Mouse (Mus musculus): ENCODE data around the gene Arhgef6. TPM values are rescaled to one million over a fixed set of nuclear protein-coding genes. Genes with fewer than 3 reads are reported as not detected.
A peak's percentile ranks its signal among the peaks of the same experiment; 100 is the strongest.

Arhgef6 gene
- total RNA-seq (2021): 10 to 100 TPM; 30.8 to 41.4 TPM
- long read RNA-seq, partial matches to known transcripts: 0 of 2 reads
- long read RNA-seq, other reads (novel, unspliced or antisense): 2 of 2 reads

DNA sequence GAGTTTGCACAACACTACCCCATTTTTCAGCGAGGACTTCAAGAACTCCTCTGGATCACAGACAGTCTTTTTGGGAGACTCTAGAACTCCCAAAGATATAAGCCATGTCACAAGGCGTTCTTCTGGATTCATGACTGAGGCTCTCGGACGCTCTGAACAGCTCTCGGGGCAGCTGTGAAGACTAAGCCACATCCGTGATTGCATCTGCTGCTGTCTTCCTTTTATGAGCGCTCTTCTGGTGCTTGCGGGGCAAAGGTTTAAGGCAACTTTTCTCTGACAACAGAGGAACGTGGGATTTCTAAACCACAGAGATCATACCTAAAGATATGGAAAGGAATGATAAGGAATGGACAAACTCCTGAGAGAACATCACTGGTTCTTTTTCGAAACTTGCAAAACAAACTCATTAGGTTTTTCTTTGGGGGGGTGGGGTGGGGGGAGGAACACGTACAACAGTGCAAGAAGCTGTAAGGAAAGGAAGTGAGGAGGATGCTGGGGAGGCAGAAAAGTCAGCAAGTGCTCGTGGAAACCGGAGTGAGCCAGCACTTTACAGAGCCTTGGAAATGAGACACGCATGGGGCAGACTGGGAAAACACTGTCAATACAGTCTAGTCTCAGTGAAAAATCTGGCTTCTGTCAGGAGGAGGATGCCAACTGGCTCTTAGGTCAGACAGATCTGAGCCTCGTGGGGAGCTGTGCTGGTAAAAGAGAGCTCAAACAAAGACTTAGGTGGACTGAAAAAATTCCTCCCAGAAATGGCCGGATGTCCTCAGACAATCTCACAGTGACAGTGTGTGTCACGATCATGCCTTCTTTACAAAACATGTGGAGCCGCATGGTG lies at the start of gene Arhgef6:
TSS of gene Arhgef6 (minus strand) at position 359 of the 841 bp plus-strand sequence.
- DNase-seq (ENCODE audit: low spot score in 2 of 2): peak in 1 of 2 experiments; percentile 7

DNA sequence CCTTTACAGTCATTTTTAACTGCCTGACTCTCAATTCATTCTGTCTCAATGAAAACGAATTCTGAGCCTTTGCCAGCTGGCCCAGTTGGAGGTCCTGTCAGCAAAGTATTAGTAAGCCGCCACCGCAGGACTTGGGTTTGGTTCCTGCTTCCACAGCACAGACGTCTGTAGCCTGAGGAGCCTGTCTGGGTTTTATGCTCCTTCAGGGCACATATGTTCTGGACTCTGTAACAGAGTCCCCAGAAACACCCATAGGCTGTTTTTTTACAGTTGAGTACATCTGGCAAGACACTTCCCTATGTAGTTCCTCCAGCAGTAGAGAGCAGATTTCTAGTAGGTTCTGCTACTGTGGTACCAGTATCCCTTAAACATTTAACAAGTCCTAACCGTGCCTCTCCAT lies 42.4 kb upstream of the Arhgef6 start:
- DNase-seq (ENCODE audit: low spot score in 2 of 2): peak in 1 of 2 experiments; percentile 5

DNA sequence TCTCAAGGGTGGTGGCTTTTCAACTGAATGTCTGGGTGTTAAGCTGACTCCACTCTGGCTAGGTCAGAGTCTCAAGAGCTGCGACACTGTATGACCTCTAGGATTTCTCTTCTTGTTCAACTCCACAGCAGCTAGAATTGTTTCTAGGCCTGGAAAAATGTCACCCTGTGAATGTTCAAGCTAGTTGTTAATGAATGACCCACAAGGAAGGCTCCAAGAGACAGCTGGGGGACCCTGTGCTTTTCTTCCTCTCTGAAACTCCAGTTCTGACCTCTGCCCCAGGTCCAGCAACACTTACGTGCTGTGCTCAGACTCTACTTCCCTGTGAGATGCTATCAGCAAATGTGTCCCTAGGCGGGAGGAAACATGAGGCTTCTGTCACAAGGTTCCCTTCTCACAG lies 40.0 kb upstream of the Arhgef6 start:
- no peak for DNase-seq (ENCODE audit: low spot score in 2 of 2)

- DNase-seq (ENCODE audit: low spot score in 2 of 2): no peak
These were observed 38.6 kb upstream of the Arhgef6 start for GRCm38 (mm10) chrX:57377096-57377495.

DNA sequence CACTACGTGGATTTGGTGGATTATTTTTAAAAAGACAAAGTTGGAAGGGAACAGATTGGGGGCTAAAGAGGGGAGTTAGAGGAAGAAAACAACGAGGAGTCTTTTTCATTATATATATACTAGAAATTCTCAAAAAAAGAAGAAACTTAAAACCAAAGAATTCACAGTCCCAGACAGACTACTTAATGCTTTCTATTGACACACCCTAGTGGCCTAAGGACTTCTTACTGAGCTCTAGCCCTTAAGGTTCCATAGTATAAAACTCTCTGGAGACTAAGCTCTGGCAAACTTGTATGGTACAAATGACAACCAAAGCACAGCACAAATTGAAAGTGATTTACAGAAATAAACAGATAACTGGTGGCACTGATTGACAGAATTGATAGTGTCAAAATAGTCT lies 35.5 kb upstream of the Arhgef6 start:
- DNase-seq (ENCODE audit: low spot score in 2 of 2): no peak

GRCm38 (mm10) chrX:57373543-57373942 lies 35.0 kb upstream of the Arhgef6 start:
- DNase-seq (ENCODE audit: low spot score in 2 of 2): no peak

DNA sequence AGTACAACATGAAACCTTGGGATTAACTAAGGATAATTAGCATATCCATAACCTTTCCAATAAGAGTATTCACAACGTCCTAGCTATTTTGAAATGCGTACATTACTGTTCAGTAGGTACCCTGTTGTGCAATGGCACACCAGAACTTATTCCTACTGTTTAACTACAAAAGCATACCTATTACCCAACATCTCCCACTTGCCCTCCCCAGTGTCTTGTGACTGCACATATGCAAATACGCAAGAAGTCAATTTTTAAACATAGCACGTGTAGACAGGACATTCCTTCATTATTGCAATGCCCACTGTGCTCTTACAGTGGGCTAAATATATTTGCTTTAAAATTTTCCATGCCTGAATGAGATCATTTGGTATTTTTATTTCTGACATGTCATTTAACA lies 34.4 kb upstream of the Arhgef6 start:
- DNase-seq (ENCODE audit: low spot score in 2 of 2): no peak

DNA sequence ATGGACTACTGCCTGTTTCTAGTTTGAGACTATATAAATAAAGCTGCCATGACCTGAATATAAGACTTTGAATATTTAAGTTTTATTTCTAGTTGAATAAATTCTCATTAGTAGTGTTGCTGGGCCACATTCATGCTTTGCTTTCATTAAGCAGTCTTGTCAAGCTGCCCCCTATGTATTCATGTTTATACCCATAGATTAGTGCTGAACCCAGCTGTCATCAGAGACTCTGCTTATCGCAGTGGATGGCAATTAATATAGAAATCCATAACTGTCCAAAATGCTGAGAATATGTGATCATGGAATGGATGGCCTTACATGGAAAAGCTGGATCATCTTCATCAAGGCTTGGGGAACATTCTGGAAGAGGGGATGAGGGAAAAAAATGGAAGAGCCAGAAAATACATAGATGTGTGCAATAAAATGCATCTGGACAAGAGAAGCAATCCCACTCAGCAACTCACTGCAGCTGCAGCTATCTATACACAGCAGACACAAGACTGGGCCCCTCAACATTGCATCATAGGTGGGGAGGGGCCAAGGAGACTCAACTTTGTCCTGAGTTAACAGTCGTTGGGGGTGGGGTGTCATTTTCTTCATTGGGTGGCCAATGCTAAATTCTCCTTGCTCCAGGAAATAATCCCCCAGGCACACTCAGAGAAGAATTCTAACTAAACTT lies 26.5 kb upstream of the Arhgef6 start:
- DNase-seq (ENCODE audit: low spot score in 2 of 2): no peak

GRCm38 (mm10) chrX:57359316-57359715 lies 20.8 kb upstream of the Arhgef6 start:
- DNase-seq (ENCODE audit: low spot score in 2 of 2): no peak

DNA sequence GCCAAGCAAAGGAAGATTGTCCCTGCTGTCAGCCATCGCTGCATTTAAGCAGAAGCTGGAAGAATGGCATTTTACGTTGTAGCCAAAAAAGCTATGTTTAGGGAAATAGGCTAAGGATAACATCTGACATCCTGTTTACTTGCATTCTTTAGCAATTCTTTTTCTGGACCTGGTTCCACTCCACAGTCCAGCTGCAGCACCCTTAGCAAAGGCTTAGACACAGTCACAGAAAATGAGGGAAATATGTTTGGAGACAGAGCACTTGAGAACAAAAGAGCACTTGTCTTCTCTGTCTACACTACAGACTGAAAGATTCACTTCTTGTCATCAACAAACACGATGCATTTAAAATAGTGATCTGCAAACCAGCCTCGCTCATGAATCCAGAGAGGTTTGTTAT lies 691 bp upstream of the Arhgef6 start:
- DNase-seq (ENCODE audit: low spot score in 2 of 2): no peak

- no peak for DNase-seq (ENCODE audit: low spot score in 2 of 2)
These were observed 947 bp downstream of the Arhgef6 start for GRCm38 (mm10) chrX:57337582-57337981.

GRCm38 (mm10) chrX:57336958-57337357 lies 1.6 kb downstream of the Arhgef6 start:
- DNase-seq (ENCODE audit: low spot score in 2 of 2): no peak

DNA sequence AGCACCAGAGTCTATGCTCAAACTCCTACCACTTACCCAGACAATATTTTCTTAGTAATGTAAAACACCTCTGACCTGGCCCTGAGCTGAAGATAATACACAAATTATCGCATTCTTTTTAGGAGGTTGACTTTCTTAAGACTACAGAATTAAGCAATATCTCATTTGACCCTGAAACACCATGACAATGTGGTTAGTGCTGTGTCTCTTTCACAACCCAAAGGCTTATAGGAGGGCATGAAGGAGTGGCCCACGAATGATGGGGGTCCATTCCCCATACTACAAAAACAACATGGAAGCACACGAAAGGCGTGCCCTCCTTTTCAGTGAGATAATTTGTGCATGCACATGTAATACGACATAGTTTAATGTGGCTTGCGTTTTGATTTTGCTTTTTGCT lies 3.2 kb downstream of the Arhgef6 start:
- DNase-seq (ENCODE audit: low spot score in 2 of 2): no peak

DNA sequence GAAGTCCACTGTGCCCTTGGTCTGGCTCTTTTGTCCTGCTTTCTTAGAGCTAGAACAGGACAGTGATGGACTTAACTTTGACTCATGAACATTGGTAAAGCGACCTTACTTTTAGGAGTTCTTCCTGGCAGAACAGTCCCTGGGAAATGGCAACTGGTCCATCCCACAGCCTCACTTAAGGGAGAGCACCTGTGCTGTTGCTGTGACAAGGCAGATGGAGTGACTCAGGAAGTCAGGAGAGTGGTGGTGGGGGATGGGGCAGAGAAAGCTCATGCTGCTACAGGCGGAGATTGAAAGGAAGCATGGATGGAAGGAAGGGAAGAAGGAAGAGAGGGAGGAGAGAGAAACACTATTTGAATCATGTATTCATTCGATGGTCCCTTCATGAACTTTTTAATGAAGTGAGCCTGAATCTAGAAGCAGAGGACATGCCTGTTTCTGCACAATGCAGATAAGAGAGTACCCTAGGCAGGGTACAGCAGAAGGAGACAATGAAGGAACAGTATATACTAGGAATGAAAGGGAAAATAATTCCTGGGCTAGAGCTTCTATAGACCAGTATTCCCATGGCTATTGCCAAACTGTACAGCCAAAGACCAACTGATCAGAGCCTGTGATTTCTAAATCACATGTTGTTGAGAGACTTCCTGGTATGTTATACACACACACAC lies 10.7 kb downstream of the Arhgef6 start:
- DNase-seq (ENCODE audit: low spot score in 2 of 2): no peak

- DNase-seq (ENCODE audit: low spot score in 2 of 2): peak in 1 of 2 experiments; percentile 11
These were observed 11.9 kb downstream of the Arhgef6 start for GRCm38 (mm10) chrX:57326487-57327221.

DNA sequence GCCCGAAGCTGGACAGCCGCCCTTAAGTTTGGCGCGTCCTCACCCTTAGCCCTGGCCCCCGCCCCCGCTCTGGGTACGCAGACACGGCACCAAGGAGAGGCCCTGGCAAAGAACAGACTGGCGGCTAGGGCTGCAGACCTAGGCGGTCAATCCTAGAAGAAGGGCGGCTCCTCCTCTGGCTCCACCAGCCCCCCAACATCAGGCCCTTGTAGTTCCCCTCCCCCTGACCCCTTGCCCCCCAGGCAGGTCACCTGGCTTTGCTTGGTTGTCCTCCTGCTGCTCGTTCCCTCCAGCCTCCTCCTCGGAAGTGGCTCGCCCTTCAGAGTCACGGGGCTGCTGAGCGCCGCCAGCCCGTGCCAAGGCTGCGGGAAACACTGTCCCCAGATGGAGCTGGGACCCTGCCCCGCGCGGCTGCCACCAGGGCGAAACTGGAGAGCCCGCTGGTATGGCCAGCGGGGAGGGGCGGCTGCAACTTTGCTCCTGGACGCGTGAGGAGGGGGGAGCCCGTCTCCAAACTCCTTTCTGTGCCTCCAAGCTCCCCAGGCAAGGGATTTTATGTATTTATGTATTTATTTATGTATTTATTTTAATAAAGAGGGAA lies 12.6 kb downstream of the Arhgef6 start:
- DNase-seq (ENCODE audit: low spot score in 2 of 2): no peak

DNA sequence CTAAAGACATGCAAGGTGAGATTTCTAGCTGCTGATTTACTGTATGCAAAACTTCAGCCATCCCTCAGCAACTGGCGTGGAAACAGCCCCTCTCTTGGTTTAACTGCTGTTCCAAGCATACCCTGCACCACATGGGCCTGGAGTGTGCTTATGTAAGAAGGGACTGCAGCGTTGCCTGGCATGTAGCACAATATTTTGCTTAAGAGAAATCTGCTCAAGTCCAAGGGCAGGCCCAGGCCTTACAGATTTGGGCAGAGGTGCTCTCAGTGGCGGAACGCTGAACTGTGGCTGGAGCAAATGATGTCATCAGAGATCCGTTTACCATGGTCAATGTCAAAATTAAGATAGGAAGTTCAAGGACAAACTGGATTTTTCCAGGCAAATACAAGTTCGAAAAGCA lies 13.6 kb downstream of the Arhgef6 start:
- DNase-seq (ENCODE audit: low spot score in 2 of 2): peak in 1 of 2 experiments; percentile 35

DNA sequence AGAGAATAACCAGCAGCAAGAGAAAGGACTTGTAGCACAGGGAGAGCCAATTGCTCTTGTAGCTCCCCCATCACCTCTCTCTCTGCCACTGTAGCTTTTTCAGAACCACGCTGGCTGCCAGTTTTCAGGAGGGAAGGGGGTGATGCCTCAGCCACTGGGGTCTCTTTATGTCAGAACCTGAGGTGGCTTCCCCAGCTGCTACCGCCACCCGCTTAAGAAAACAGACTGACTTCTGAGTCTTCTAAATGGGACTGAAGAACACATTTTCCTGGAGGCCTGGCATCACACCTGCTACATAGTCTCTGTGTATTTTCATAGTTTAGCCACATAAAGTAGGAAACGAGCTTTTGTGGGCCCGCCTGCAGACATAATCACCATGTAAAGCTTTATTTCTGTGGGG lies 26.5 kb downstream of the Arhgef6 start:
- no peak for DNase-seq (ENCODE audit: low spot score in 2 of 2)

DNA sequence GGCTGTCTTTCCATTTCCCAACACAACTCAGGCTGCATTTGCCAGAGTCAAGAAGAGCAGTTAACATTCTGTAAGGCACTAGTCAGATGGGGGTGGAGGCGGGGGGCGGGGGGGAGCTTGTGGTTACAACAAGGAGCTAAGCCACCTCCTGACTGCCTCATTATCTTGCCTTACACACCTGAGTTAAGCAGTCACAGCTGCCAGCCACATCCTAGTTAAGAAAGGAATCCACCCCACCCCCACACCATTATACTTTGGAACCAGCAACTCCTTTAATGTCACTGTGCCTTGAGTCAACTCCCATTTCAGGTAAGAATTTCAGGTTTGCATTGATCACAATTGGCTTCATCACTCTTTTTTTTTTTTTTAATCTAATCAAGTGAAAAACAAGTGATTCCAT lies 28.5 kb downstream of the Arhgef6 start:
- DNase-seq (ENCODE audit: low spot score in 2 of 2): no peak

DNA sequence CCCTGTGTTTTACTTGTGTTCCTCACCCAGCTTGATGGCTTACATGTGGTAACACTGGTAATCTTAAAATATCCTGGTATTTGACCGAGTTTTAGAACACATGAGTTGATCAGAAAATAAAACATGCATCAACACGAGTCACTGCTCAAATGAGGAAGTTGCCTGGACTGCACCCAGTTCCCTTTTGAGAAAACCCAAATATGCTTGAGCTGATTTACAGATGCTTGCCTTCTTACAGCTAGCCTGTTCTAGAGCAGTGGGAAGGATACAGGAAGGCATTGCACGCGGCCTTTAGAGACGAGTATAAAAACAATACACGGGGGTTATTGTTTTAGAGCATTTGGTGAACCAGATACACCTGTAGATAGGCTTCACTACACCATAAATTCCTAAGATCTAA lies 31.8 kb downstream of the Arhgef6 start:
- DNase-seq (ENCODE audit: low spot score in 2 of 2): no peak

DNA sequence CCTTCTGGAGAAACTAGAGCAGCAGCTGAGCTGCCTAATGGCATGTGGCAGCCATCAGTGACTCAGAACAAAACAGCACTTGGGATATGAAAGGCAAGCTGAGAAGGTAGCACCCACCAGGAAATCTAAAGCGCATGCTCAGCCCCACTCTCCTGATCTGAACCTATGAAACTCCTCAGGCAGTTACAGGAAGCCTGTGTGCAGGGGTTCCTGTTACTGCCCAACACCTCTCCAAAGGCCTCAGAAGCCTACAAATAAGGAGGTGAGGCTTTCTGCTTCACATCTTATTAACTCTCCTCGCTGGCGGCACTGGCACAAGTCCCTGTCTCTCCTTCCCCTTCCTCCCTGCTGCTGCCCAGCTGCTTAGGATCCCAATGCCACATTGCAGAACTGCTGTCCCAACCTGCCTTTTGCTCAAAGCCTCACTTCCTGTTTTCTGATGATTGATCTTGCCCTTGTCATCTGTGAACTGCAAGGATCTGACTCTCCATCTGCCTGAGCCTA lies 33.7 kb downstream of the Arhgef6 start:
- DNase-seq (ENCODE audit: low spot score in 2 of 2): no peak

Measured in layer of hippocampus, adult 18-20 months (tissue).